Mouse (Mus musculus) lung, postnatal 10 days (tissue): ENCODE results near the gene Il3ra.

Source experiments
- DNase-seq: peaks from one replicate; pipeline ENCODE4 v3.0.0; 2021

Gene Il3ra

GRCm38 (mm10) chr14:14345948-14346812 is at the start of gene Il3ra:
TSS of gene Il3ra (plus strand) at chr14:14346275.
- DNase-seq = peak; percentile 90

GRCm38 (mm10) chr14:14308938-14309337 is 37.1 kb upstream of the Il3ra start:
- DNase-seq = no peak

GRCm38 (mm10) chr14:14309416-14309815 is 36.7 kb upstream of the Il3ra start:
- no peak for DNase-seq

- no peak for DNase-seq
These were observed 23.5 kb upstream of the Il3ra start, which contains the start of gene Olfr31 for GRCm38 (mm10) chr14:14322528-14322927. TSS of gene Olfr31 (plus strand) at chr14:14322828.

- DNase-seq = peak; percentile 98
These were observed 783 bp upstream of the Il3ra start for GRCm38 (mm10) chr14:14345113-14345871.

GRCm38 (mm10) chr14:14346813-14347100 is 682 bp downstream of the Il3ra start:
- no peak for DNase-seq

- DNase-seq = peak; percentile 72
These were observed 1.2 kb downstream of the Il3ra start for GRCm38 (mm10) chr14:14347151-14347835.

GRCm38 (mm10) chr14:14347836-14348621 is 2.0 kb downstream of the Il3ra start:
- no peak for DNase-seq

GRCm38 (mm10) chr14:14348674-14349401 is 2.8 kb downstream of the Il3ra start:
- DNase-seq = peak; percentile 35

- peak; percentile 51 for DNase-seq
These were observed 3.6 kb downstream of the Il3ra start for GRCm38 (mm10) chr14:14349485-14350262.

GRCm38 (mm10) chr14:14350263-14351147 is 4.4 kb downstream of the Il3ra start:
- DNase-seq = peak; percentile 31

- DNase-seq = no peak
These were observed 5.0 kb downstream of the Il3ra start for GRCm38 (mm10) chr14:14351148-14351455.

- DNase-seq = peak; percentile 24
These were observed 5.9 kb downstream of the Il3ra start for GRCm38 (mm10) chr14:14351721-14352590.

GRCm38 (mm10) chr14:14352606-14353005 is 6.5 kb downstream of the Il3ra start:
- no peak for DNase-seq

GRCm38 (mm10) chr14:14353081-14353732 is 7.1 kb downstream of the Il3ra start:
- DNase-seq = no peak

GRCm38 (mm10) chr14:14353740-14354510 is 7.8 kb downstream of the Il3ra start:
- no peak for DNase-seq

GRCm38 (mm10) chr14:14354511-14355359 is 8.7 kb downstream of the Il3ra start:
- no peak for DNase-seq
